Mouse (Mus musculus) lung, postnatal 0 days (tissue): ENCODE data around the gene Abhd12b.

Experiments
- CTCF ChIP-seq: IDR thresholded peaks from 2 replicates; pipeline ENCODE4 v1.5.1; 2016; ENCODE audit warnings: antibody characterized with exemption, mild to moderate bottlenecking
- EP300 ChIP-seq: IDR thresholded peaks from 2 replicates; pipeline ENCODE4 v1.6.1; 2016; ENCODE audit warnings: antibody characterized with exemption, mild to moderate bottlenecking, control low read depth

GRCm38 (mm10) chr12:70157292-70158066, 3.5 kb downstream of the Abhd12b start:
- TF ChIP-seq CTCF (no peak), EP300 (no peak)
